18 mouse cellular contexts compared by ENCODE assay signal in the genomic region with DNA sequence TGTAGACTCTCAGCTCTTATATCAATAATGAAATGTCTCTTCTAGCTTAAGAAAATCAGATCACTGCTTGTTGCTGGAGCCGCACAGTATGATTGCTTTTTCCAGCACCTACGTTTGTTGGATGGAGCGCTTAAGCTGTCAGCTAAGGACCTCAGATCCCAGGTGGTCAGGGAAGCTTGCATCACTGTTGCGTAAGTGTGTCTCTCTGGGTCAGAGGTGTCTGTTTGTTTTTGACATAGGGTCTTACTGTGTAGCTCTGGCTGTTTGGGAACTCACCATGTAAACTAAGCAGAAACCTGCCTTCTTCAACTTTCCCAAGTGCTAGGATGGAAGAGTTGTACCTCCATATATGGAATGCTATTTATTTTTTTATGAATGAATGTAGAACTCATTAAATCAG.
"Had no signal": no experiment of that assay in that cellular context is flagged by ENCODE, and none has a peak within 500 bp of the region (broad histone marks: within the 10 kb centered on the region; RNA-seq: fewer than 3 reads in every experiment).

No protein-coding gene starts in this region.

- ATAC-seq: intestine, embryonic 15.5 days; midbrain, embryonic 13.5 days; midbrain, embryonic 16.5 days had no signal

- H3K36me3 ChIP-seq: lung, embryonic 15.5 days had no signal

- H3K9me3 ChIP-seq: intestine, embryonic 15.5 days; lung, embryonic 15.5 days; megakaryocyte, embryonic 14.5 days; midbrain, embryonic 10.5 days; midbrain, embryonic 13.5 days had no signal

- H3K4me1 ChIP-seq: intestine, embryonic 15.5 days; lung, embryonic 15.5 days; midbrain, embryonic 10.5 days; midbrain, embryonic 13.5 days had no signal

- H3K4me3 ChIP-seq: intestine, embryonic 15.5 days; layer of hippocampus, adult 2 months; lung, embryonic 15.5 days; megakaryocyte, embryonic 14.5 days; midbrain, embryonic 10.5 days; midbrain, embryonic 13.5 days had no signal

- H3K4me2 ChIP-seq: intestine, embryonic 15.5 days; lung, embryonic 15.5 days; midbrain, embryonic 13.5 days had no signal

- DNase-seq: kidney, adult 18-20 months; kidney, adult 9 months; kidney, postnatal 25 days; layer of hippocampus, adult 9-11 months; lung, adult 18-20 months; lung, postnatal 10 days; lung, postnatal 36 days; thymus, adult 18-20 months; thymus, postnatal 14 days; thymus, postnatal 4 days had no signal

- H3K27ac ChIP-seq: intestine, embryonic 15.5 days; kidney, postnatal 0 days; layer of hippocampus, adult 2 months; lung, embryonic 15.5 days; midbrain, embryonic 10.5 days; midbrain, embryonic 13.5 days had no signal

- H3K27me3 ChIP-seq: intestine, embryonic 15.5 days; lung, embryonic 15.5 days; megakaryocyte, embryonic 14.5 days; midbrain, embryonic 13.5 days had no signal

- H3K9ac ChIP-seq: intestine, embryonic 15.5 days; lung, embryonic 15.5 days; midbrain, embryonic 13.5 days had no signal
